Mouse (Mus musculus) limb, embryonic 15.5 days (tissue): ENCODE results near the gene Prpf6. TPM values are rescaled to one million over a fixed set of nuclear protein-coding genes. Genes with fewer than 3 reads are reported as not detected.
A peak's percentile ranks its signal among the peaks of the same experiment; 100 is the strongest.

Source experiments
- ATAC-seq: fragments of 200-750 bp; cut with Nextera tagmentation; 2 replicates; pipeline ENCODE4 v1.8.0; 2017; ENCODE audit warnings: low read depth, moderate TSS enrichment; ENCODE audit not compliant: insufficient number of reproducible peaks, low FRiP score, low TSS enrichment
- H3K27ac ChIP-seq: fragments of 300-500 bp; sonication (generic); 2 replicates; pipeline ENCODE4 v1.5.1; 2015; ENCODE audit warnings: moderate library complexity, mild to moderate bottlenecking, inconsistent platforms
- H3K27me3 ChIP-seq: fragments of 300-500 bp; sonication (generic); 2 replicates; pipeline ENCODE4 v1.6.1; 2015; ENCODE audit warnings: inconsistent platforms
- H3K36me3 ChIP-seq: fragments of 300-500 bp; sonication (generic); 2 replicates; pipeline ENCODE4 v1.6.1; 2015; ENCODE audit warnings: inconsistent platforms
- H3K4me1 ChIP-seq: fragments of 300-500 bp; sonication (generic); 2 replicates; pipeline ENCODE4 v1.6.1; 2015; ENCODE audit warnings: inconsistent platforms
- H3K4me2 ChIP-seq: fragments of 300-500 bp; sonication (generic); 2 replicates; pipeline ENCODE4 v1.6.1; 2015; ENCODE audit warnings: mild to moderate bottlenecking, inconsistent platforms
- H3K4me3 ChIP-seq: fragments of 300-500 bp; sonication (generic); 2 replicates; pipeline ENCODE4 v1.5.1; 2015; ENCODE audit warnings: mild to moderate bottlenecking, inconsistent platforms
- H3K9ac ChIP-seq: fragments of 300-500 bp; sonication (generic); 2 replicates; pipeline ENCODE4 v1.6.1; 2015; ENCODE audit warnings: inconsistent platforms
- H3K9me3 ChIP-seq: fragments of 300-500 bp; sonication (generic); 2 replicates; pipeline ENCODE4 v1.6.1; 2016; ENCODE audit warnings: inconsistent platforms
- WGBS: fragments of 180-500 bp; shearing (Covaris S2); methylation state at CpG from one replicate; pipeline ENCODE4 v1.1.7; 2015; 5-methylcytosine and 5-hydroxymethylcytosine counted together
- polyA plus RNA-seq: library from polyadenylated mRNA; unstranded; fragments of >200 nt; fragmentation: Nextera tagmentation; extraction: Ambion mirVana; gene quantifications from 2 replicates; pipeline ENCODE4 v1.2.1, GENCODE M21; 2015

The Prpf6 gene
- polyA plus RNA-seq, 1 experiment from 2014 or later = 63.3 TPM

GRCm38 (mm10) chr2:181581016-181581401 is 10.7 kb upstream of the Prpf6 start:
- H3K4me2 ChIP-seq = peak overlapping the region; percentile 94
- H3K4me3 ChIP-seq = peak overlapping the region; percentile 78
- peak overlapping the region; percentile 80 for H3K9ac ChIP-seq
- peak; percentile 62 for ATAC-seq
- H3K36me3 ChIP-seq = peaks cover 27% of the 10 kb centered on the region
- peak overlapping the region; percentile 95 for H3K27ac ChIP-seq
- no peaks in the 10 kb centered on the region for H3K9me3 ChIP-seq
- peaks cover 18% of the 10 kb centered on the region for H3K4me1 ChIP-seq
- 1% methylated on average over 11 of the region's 11 CpGs for WGBS
- no peaks in the 10 kb centered on the region for H3K27me3 ChIP-seq

- H3K4me3 ChIP-seq = peak overlapping the region; percentile 78
- H3K36me3 ChIP-seq = peaks cover 33% of the 10 kb centered on the region
- WGBS = under 1% methylated on average over 49 of the region's 49 CpGs
- peak overlapping the region; percentile 95 for H3K27ac ChIP-seq
- H3K9me3 ChIP-seq = no peaks in the 10 kb centered on the region
- peak overlapping the region; percentile 94 for H3K4me2 ChIP-seq
- peaks cover 18% of the 10 kb centered on the region for H3K4me1 ChIP-seq
- peak overlapping the region; percentile 80 for H3K9ac ChIP-seq
- ATAC-seq = peak; percentile 58
- H3K27me3 ChIP-seq = no peaks in the 10 kb centered on the region
Observed at GRCm38 (mm10) chr2:181581402-181582120, 10.1 kb upstream of the Prpf6 start.

GRCm38 (mm10) chr2:181582358-181582757 is 9.3 kb upstream of the Prpf6 start:
- H3K27ac ChIP-seq = no peak overlapping the region
- H3K9ac ChIP-seq = no peak overlapping the region
- no peak overlapping the region for H3K4me3 ChIP-seq
- no peaks in the 10 kb centered on the region for H3K9me3 ChIP-seq
- H3K36me3 ChIP-seq = peaks cover 41% of the 10 kb centered on the region
- H3K27me3 ChIP-seq = no peaks in the 10 kb centered on the region
- H3K4me1 ChIP-seq = peaks cover 18% of the 10 kb centered on the region
- no peak overlapping the region for H3K4me2 ChIP-seq
- 87% methylated on average over 2 of the region's 2 CpGs for WGBS
- no peak for ATAC-seq

- ATAC-seq = no peak
- Histone ChIP-seq H3K4me2 (no peak overlapping the region), H3K9me3 (no peaks in the 10 kb centered on the region), H3K4me3 (no peak overlapping the region), H3K9ac (no peak overlapping the region), H3K36me3 (peaks cover 46% of the 10 kb centered on the region), H3K4me1 (peaks cover 18% of the 10 kb centered on the region), H3K27me3 (no peaks in the 10 kb centered on the region), H3K27ac (no peak overlapping the region)
- 82% methylated on average over 1 of the region's 1 CpGs for WGBS
Observed at GRCm38 (mm10) chr2:181582939-181583338, 8.7 kb upstream of the Prpf6 start.

- Histone ChIP-seq H3K9ac (no peak overlapping the region), H3K27me3 (no peaks in the 10 kb centered on the region), H3K4me3 (no peak overlapping the region), H3K27ac (no peak overlapping the region), H3K4me2 (no peak overlapping the region), H3K4me1 (peaks cover 16% of the 10 kb centered on the region), H3K36me3 (peaks cover 52% of the 10 kb centered on the region), H3K9me3 (no peaks in the 10 kb centered on the region)
- no peak for ATAC-seq
- 86% methylated on average over 3 of the region's 3 CpGs for WGBS
Observed at GRCm38 (mm10) chr2:181583460-181584257, 8.0 kb upstream of the Prpf6 start.

GRCm38 (mm10) chr2:181584411-181584942 is 7.2 kb upstream of the Prpf6 start, which contains the start of gene Uckl1:
TSS of gene Uckl1 (minus strand) at chr2:181584892.
- H3K9ac ChIP-seq = no peak within 1 kb of the TSS
- H3K4me2 ChIP-seq = no peak within 1 kb of the TSS
- ATAC-seq = no peak
- 87% methylated on average over 4 of the region's 4 CpGs for WGBS
- no peak within 1 kb of the TSS for H3K4me3 ChIP-seq
- no peaks in the 10 kb centered on the region for H3K9me3 ChIP-seq
- peaks cover 10% of the 10 kb centered on the region for H3K4me1 ChIP-seq
- H3K27me3 ChIP-seq = no peaks in the 10 kb centered on the region
- no peak within 1 kb of the TSS for H3K27ac ChIP-seq
- peaks cover 60% of the 10 kb centered on the region for H3K36me3 ChIP-seq

GRCm38 (mm10) chr2:181585506-181585905 is 6.2 kb upstream of the Prpf6 start:
- H3K9me3 ChIP-seq = no peaks in the 10 kb centered on the region
- 85% methylated on average over 5 of the region's 5 CpGs for WGBS
- H3K9ac ChIP-seq = no peak overlapping the region
- ATAC-seq = no peak
- no peak overlapping the region for H3K4me2 ChIP-seq
- H3K4me1 ChIP-seq = peaks cover 6% of the 10 kb centered on the region
- no peak overlapping the region for H3K4me3 ChIP-seq
- peaks cover 71% of the 10 kb centered on the region for H3K36me3 ChIP-seq
- H3K27me3 ChIP-seq = no peaks in the 10 kb centered on the region
- no peak overlapping the region for H3K27ac ChIP-seq

GRCm38 (mm10) chr2:181586124-181586523 is 5.5 kb upstream of the Prpf6 start:
- WGBS = 93% methylated on average over 3 of the region's 3 CpGs
- Histone ChIP-seq H3K4me1 (peaks cover 8% of the 10 kb centered on the region), H3K4me3 (no peak overlapping the region), H3K9me3 (no peaks in the 10 kb centered on the region), H3K27ac (no peak overlapping the region), H3K4me2 (no peak overlapping the region), H3K27me3 (no peaks in the 10 kb centered on the region), H3K9ac (no peak overlapping the region), H3K36me3 (peaks cover 74% of the 10 kb centered on the region)
- ATAC-seq = no peak

GRCm38 (mm10) chr2:181587796-181588195 is 3.9 kb upstream of the Prpf6 start:
- H3K9ac ChIP-seq = no peak overlapping the region
- H3K4me1 ChIP-seq = peaks cover 17% of the 10 kb centered on the region
- 79% methylated on average over 6 of the region's 6 CpGs for WGBS
- no peaks in the 10 kb centered on the region for H3K27me3 ChIP-seq
- H3K36me3 ChIP-seq = peaks cover 74% of the 10 kb centered on the region
- ATAC-seq = no peak
- no peak overlapping the region for H3K4me3 ChIP-seq
- no peak overlapping the region for H3K4me2 ChIP-seq
- H3K9me3 ChIP-seq = no peaks in the 10 kb centered on the region
- no peak overlapping the region for H3K27ac ChIP-seq

- no peak overlapping the region for H3K4me2 ChIP-seq
- H3K4me1 ChIP-seq = peaks cover 22% of the 10 kb centered on the region
- H3K9me3 ChIP-seq = no peaks in the 10 kb centered on the region
- WGBS = 92% methylated on average over 11 of the region's 11 CpGs
- H3K9ac ChIP-seq = no peak overlapping the region
- ATAC-seq = no peak
- no peak overlapping the region for H3K4me3 ChIP-seq
- H3K36me3 ChIP-seq = peaks cover 74% of the 10 kb centered on the region
- no peak overlapping the region for H3K27ac ChIP-seq
- no peaks in the 10 kb centered on the region for H3K27me3 ChIP-seq
Observed at GRCm38 (mm10) chr2:181588229-181588780, 3.4 kb upstream of the Prpf6 start.

GRCm38 (mm10) chr2:181589011-181589731 is 2.5 kb upstream of the Prpf6 start:
- Histone ChIP-seq H3K4me1 (peaks cover 22% of the 10 kb centered on the region), H3K9ac (no peak overlapping the region), H3K36me3 (peaks cover 65% of the 10 kb centered on the region), H3K4me2 (no peak overlapping the region), H3K27me3 (no peaks in the 10 kb centered on the region), H3K4me3 (no peak overlapping the region), H3K9me3 (no peaks in the 10 kb centered on the region), H3K27ac (no peak overlapping the region)
- 91% methylated on average over 10 of the region's 10 CpGs for WGBS
- no peak for ATAC-seq
